Comparison of ENCODE assay signal across 9 mouse cellular contexts in genomic region chr11:57787913-57788312, GRCm38 (mm10). TPM values are rescaled to one million over a fixed set of nuclear protein-coding genes. Genes with fewer than 3 reads are reported as not detected.
DNase-seq lines count a peak whose midpoint lies in the region; ATAC-seq and TF ChIP-seq lines count a peak whose summit lies in the region.
"Had no signal": no experiment of that assay in that cellular context is flagged by ENCODE, and none has a peak within 500 bp of the region (broad histone marks: within the 10 kb centered on the region; RNA-seq: fewer than 3 reads in every experiment).

No protein-coding gene starts in this region.

- 52% methylated on average over 3 of the region's 3 CpGs for WGBS in kidney, adult 2 months
- 39% methylated on average over 3 of the region's 3 CpGs for WGBS in kidney, embryonic 16.5 days
- 24% methylated on average over 3 of the region's 3 CpGs for WGBS in intestine, postnatal 0 days
- WGBS in hindbrain, embryonic 14.5 days, result 33% methylated on average over 3 of the region's 3 CpGs

- H3K4me3 ChIP-seq in kidney, adult 2 months (ENCODE audit: insufficient read depth, low read depth, low read length), result no peak overlapping the region
- no peak overlapping the region for H3K4me3 ChIP-seq in kidney, embryonic 16.5 days (ENCODE audit: low read length)
- no peak overlapping the region for H3K4me3 ChIP-seq in MEL (ENCODE audit: control insufficient read depth in 1 of 2, insufficient read depth in 1 of 2, low read depth in 2 of 2, low read length in 2 of 2)
- H3K4me3 ChIP-seq in intestine, postnatal 0 days (ENCODE audit: low read depth, low read length), result no peak overlapping the region
- no peak overlapping the region for H3K4me3 ChIP-seq in hindbrain, embryonic 14.5 days (replicated peaks; ENCODE audit: low read length)

- H3K4me1 ChIP-seq in kidney, adult 2 months (ENCODE audit: control insufficient read depth, insufficient read depth, low read length), result no peaks in the 10 kb centered on the region
- H3K4me1 ChIP-seq in kidney, embryonic 16.5 days (ENCODE audit: insufficient read depth, low read length), result peaks cover 8% of the 10 kb centered on the region; the same call in 1 of the 2 replicates
- no peaks in the 10 kb centered on the region for H3K4me1 ChIP-seq in MEL (ENCODE audit: control insufficient read depth in 1 of 2, insufficient read depth in 2 of 2, low read length in 2 of 2)
- no peaks in the 10 kb centered on the region for H3K4me1 ChIP-seq in intestine, postnatal 0 days (replicated peaks; ENCODE audit: control insufficient read depth, insufficient read depth, low read length)
- 0 out of 2 replicates have a peak, but pooled peaks cover 14% of the 10 kb centered on the region for H3K4me1 ChIP-seq in hindbrain, embryonic 14.5 days (replicated peaks; ENCODE audit: control insufficient read depth, insufficient read depth, low read length)

- DNase-seq in kidney, adult 2 months, result peak; percentile 68
- DNase-seq in MEL (ENCODE audit: low read depth, low spot score), result peak; percentile 82
- DNase-seq in brain, embryonic 14.5 days (ENCODE audit: low read depth), result no peak
- peak; percentile 86 for DNase-seq in naive thymus-derived CD4-positive, alpha-beta T cell, adult 2 months (ENCODE audit: low read depth)
- DNase-seq in layer of hippocampus, postnatal 10 days (ENCODE audit: low spot score in 2 of 2), result no peak
- no peak for DNase-seq in hindbrain, embryonic 14.5 days (ENCODE audit: low spot score)

- no peak for ATAC-seq in kidney, embryonic 16.5 days (ENCODE audit: low FRiP score, low TSS enrichment)
- no peak for ATAC-seq in intestine, postnatal 0 days
- no peak for ATAC-seq in hindbrain, embryonic 14.5 days (ENCODE audit: low FRiP score)

- TF ChIP-seq EP300 in MEL (IDR thresholded peaks at IDR 0.05; ENCODE audit: low read depth in 1 of 2, low read length in 2 of 2), result no peak

- H3K27me3 ChIP-seq in kidney, adult 2 months (replicated peaks; ENCODE audit: control insufficient read depth, insufficient read depth, low read length), result no peaks in the 10 kb centered on the region
- H3K27me3 ChIP-seq in kidney, embryonic 16.5 days (ENCODE audit: insufficient read depth, low read length), result no peaks in the 10 kb centered on the region
- H3K27me3 ChIP-seq in MEL (ENCODE audit: control insufficient read depth in 1 of 2, insufficient read depth in 2 of 2, low read length in 2 of 2), result no peaks in the 10 kb centered on the region
- no peaks in the 10 kb centered on the region for H3K27me3 ChIP-seq in intestine, postnatal 0 days (replicated peaks; ENCODE audit: control insufficient read depth, insufficient read depth, low read length)
- no peaks in the 10 kb centered on the region for H3K27me3 ChIP-seq in hindbrain, embryonic 14.5 days (ENCODE audit: control insufficient read depth, insufficient read depth, low read length)

- TF ChIP-seq CTCF in kidney, adult 2 months (conservative IDR thresholded peaks at IDR 0.05; ENCODE audit: insufficient read depth, insufficient read length, low read depth, low read length), result peak; percentile 91
- TF ChIP-seq CTCF in MEL (IDR thresholded peaks at IDR 0.05 in 2 of 3, conservative IDR thresholded peaks at IDR 0.05 in 1 of 3; ENCODE audit: control insufficient read depth in 1 of 3, insufficient read depth in 1 of 3, low read depth in 2 of 3, low read length in 3 of 3, poor library complexity in 1 of 3, severe bottlenecking in 1 of 3), result peak; percentile 71 to 79 (median 77)
- peak; percentile 51; the same call in 1 of the 2 replicates for TF ChIP-seq CTCF in brain, embryonic 14.5 days (IDR thresholded peaks at IDR 0.05; ENCODE audit: borderline replicate concordance, extremely low read depth, insufficient read depth, insufficient read length)
- peak; percentile 90 for TF ChIP-seq CTCF in intestine, postnatal 0 days (IDR thresholded peaks at IDR 0.05; ENCODE audit: low read depth)

- H3K9ac ChIP-seq in kidney, embryonic 16.5 days (replicated peaks; ENCODE audit: low read length), result no peak overlapping the region
- H3K9ac ChIP-seq in MEL (ENCODE audit: control insufficient read depth, low read depth, low read length, poor library complexity, severe bottlenecking), result no peak overlapping the region
- no peak overlapping the region for H3K9ac ChIP-seq in intestine, postnatal 0 days (ENCODE audit: low read depth, low read length)
- no peak overlapping the region for H3K9ac ChIP-seq in hindbrain, embryonic 14.5 days

- no peak for TF ChIP-seq POLR2A in kidney, adult 2 months (IDR thresholded peaks at IDR 0.05; ENCODE audit: low read depth, low read length)
- TF ChIP-seq POLR2A in MEL (IDR thresholded peaks at IDR 0.05; ENCODE audit: control insufficient read depth in 1 of 2, insufficient read depth in 1 of 2, low read depth in 1 of 2, low read length in 2 of 2, poor library complexity in 1 of 2), result no peak
- TF ChIP-seq POLR2A in brain, embryonic 14.5 days (IDR thresholded peaks at IDR 0.05; ENCODE audit: borderline replicate concordance, extremely low read depth, insufficient read depth, insufficient read length, poor library complexity, severe bottlenecking), result no peak

- H3K9me3 ChIP-seq in kidney, embryonic 16.5 days (ENCODE audit: low read length), result no peaks in the 10 kb centered on the region
- no peaks in the 10 kb centered on the region for H3K9me3 ChIP-seq in MEL (replicated peaks; ENCODE audit: insufficient read depth, low read length)
- no peaks in the 10 kb centered on the region for H3K9me3 ChIP-seq in intestine, postnatal 0 days (ENCODE audit: control insufficient read depth)
- H3K9me3 ChIP-seq in hindbrain, embryonic 14.5 days (ENCODE audit: control insufficient read depth, low read length), result no peaks in the 10 kb centered on the region

- no peak overlapping the region for H3K4me2 ChIP-seq in kidney, embryonic 16.5 days (replicated peaks; ENCODE audit: low read depth, low read length)
- no peak overlapping the region for H3K4me2 ChIP-seq in intestine, postnatal 0 days (replicated peaks; ENCODE audit: low read depth)
- H3K4me2 ChIP-seq in hindbrain, embryonic 14.5 days (replicated peaks), result no peak overlapping the region

- H3K27ac ChIP-seq in kidney, adult 2 months (ENCODE audit: insufficient read depth, low read depth, low read length), result no peak overlapping the region
- no peak overlapping the region for H3K27ac ChIP-seq in kidney, embryonic 16.5 days (ENCODE audit: low read length)
- no peak overlapping the region for H3K27ac ChIP-seq in MEL (ENCODE audit: control insufficient read depth, low read depth, low read length)
- H3K27ac ChIP-seq in intestine, postnatal 0 days (ENCODE audit: low read depth, low read length), result no peak overlapping the region
- H3K27ac ChIP-seq in hindbrain, embryonic 14.5 days, result no peak overlapping the region
- H3K27ac ChIP-seq: macrophage had no signal

- TF ChIP-seq RAD21 in MEL (IDR thresholded peaks at IDR 0.05; ENCODE audit: low read depth, low read length), result peak; percentile 63

- no peaks in the 10 kb centered on the region for H3K79me2 ChIP-seq in MEL (ENCODE audit: control insufficient read depth, insufficient read depth, low read length, poor library complexity)

- H3K36me3 ChIP-seq in kidney, adult 2 months (ENCODE audit: control insufficient read depth, insufficient read depth, low read length), result no peaks in the 10 kb centered on the region
- H3K36me3 ChIP-seq in kidney, embryonic 16.5 days (ENCODE audit: insufficient read depth, low read length), result no peaks in the 10 kb centered on the region
- no peaks in the 10 kb centered on the region for H3K36me3 ChIP-seq in MEL (ENCODE audit: control insufficient read depth in 1 of 2, insufficient read depth in 2 of 2, low read length in 2 of 2)
- H3K36me3 ChIP-seq in intestine, postnatal 0 days (ENCODE audit: control insufficient read depth, insufficient read depth), result peaks cover 12% of the 10 kb centered on the region
- H3K36me3 ChIP-seq in hindbrain, embryonic 14.5 days (replicated peaks; ENCODE audit: control insufficient read depth, insufficient read depth), result no peaks in the 10 kb centered on the region

TF ChIP-seq in MEL, 35 proteins besides CTCF, POLR2A, EP300 and RAD21:
- TF ChIP-seq MAFK (IDR thresholded peaks at IDR 0.05; ENCODE audit: borderline replicate concordance, low read depth, low read length), result no peak
- TF ChIP-seq ZC3H11A (IDR thresholded peaks at IDR 0.05; ENCODE audit: low read depth, low read length), result peak; percentile 54
- no peak for TF ChIP-seq TBP (IDR thresholded peaks at IDR 0.05; ENCODE audit: low read depth, low read length)
- TF ChIP-seq SMC3 (IDR thresholded peaks at IDR 0.05; ENCODE audit: low read depth, low read length), result peak; percentile 75
- no peak for TF ChIP-seq JUND (IDR thresholded peaks at IDR 0.05; ENCODE audit: low read depth, low read length)
- TF ChIP-seq E2F4 (IDR thresholded peaks at IDR 0.05; ENCODE audit: borderline replicate concordance, low read depth, low read length), result no peak
- no peak for TF ChIP-seq GABPA (IDR thresholded peaks at IDR 0.05; ENCODE audit: low read depth, low read length)
- no peak for TF ChIP-seq POLR2AphosphoS2 (IDR thresholded peaks at IDR 0.05; ENCODE audit: low read length)
- TF ChIP-seq SIN3A (IDR thresholded peaks at IDR 0.05; ENCODE audit: low read length), result no peak
- 0 out of 2 replicates have a peak, but pooled peaks have one; percentile 10 for TF ChIP-seq HCFC1 (IDR thresholded peaks at IDR 0.05; ENCODE audit: low read depth, low read length)

RNA-seq across cellular contexts. Expression of gene Sap30l, which starts 13.5 kb away (rescaled TPM):
- 37.9 TPM in 2 replicates for polyA plus RNA-seq in kidney, adult 2 months (2012; rRNA removed)
- polyA plus RNA-seq in kidney, embryonic 16.5 days (2015; fragmentation: Nextera tagmentation; extraction: Ambion mirVana), result 6.1 and 7.1 TPM in 2 replicates
- 40.2 and 40.6 TPM in 2 replicates for total RNA-seq in MEL (2012; rRNA removed)
- polyA plus RNA-seq in MEL (2012; ENCODE audit: insufficient read depth in 1 of 2, insufficient read length in 2 of 2, low read depth in 1 of 2, low replicate concordance in 2 of 2, missing spikeins in 1 of 2), result 10 to 100 TPM in 1 of 2 experiments, not detected in 1; 52.5 TPM
- 29.3 and 30.9 TPM in 2 replicates for polyA plus RNA-seq in brain, embryonic 14.5 days (2012; rRNA removed)
- 19.3 and 21.2 TPM in 2 replicates for polyA plus RNA-seq in intestine, postnatal 0 days (2015; fragmentation: Nextera tagmentation; extraction: Ambion mirVana)
- 10 to 100 TPM; 44.4 to 47.5 TPM for total RNA-seq in layer of hippocampus, postnatal 10 days (2021)
- 12.6 and 15.5 TPM in 2 replicates for polyA plus RNA-seq in hindbrain, embryonic 14.5 days (2014; fragmentation: Nextera tagmentation; extraction: Ambion mirVana)

RNA-seq across cellular contexts. Expression of gene Hand1, which starts 44.7 kb away (rescaled TPM):
- 0.27 and 1.4 TPM in 2 replicates for polyA plus RNA-seq in kidney, adult 2 months (2012; rRNA removed)
- 0.97 and 1.8 TPM in 2 replicates for polyA plus RNA-seq in kidney, embryonic 16.5 days (2015; fragmentation: Nextera tagmentation; extraction: Ambion mirVana)
- not detected in 2 replicates for total RNA-seq in MEL (2012; rRNA removed)
- polyA plus RNA-seq in MEL (2012; ENCODE audit: insufficient read depth in 1 of 2, insufficient read length in 2 of 2, low read depth in 1 of 2, low replicate concordance in 2 of 2, missing spikeins in 1 of 2), result not detected
- polyA plus RNA-seq in brain, embryonic 14.5 days (2012; rRNA removed), result 0.04 TPM in 1 of 2 replicates, not detected in the other
- polyA plus RNA-seq in intestine, postnatal 0 days (2015; fragmentation: Nextera tagmentation; extraction: Ambion mirVana), result 17.4 and 20.7 TPM in 2 replicates
- not detected for total RNA-seq in layer of hippocampus, postnatal 10 days (2021)
- polyA plus RNA-seq in hindbrain, embryonic 14.5 days (2014; fragmentation: Nextera tagmentation; extraction: Ambion mirVana), result not detected in 2 replicates
- polyA plus RNA-seq: macrophage had no signal

Comparison
In these comparisons a context has a peak if more than half of its experiments do, and no peak if none do; other contexts are left out.
1. DNase-seq: peak in kidney, adult 2 months (single experiment), MEL (single experiment) and naive thymus-derived CD4-positive, alpha-beta T cell, adult 2 months (single experiment); none in brain, embryonic 14.5 days (single experiment), layer of hippocampus, postnatal 10 days (0 of 2) and hindbrain, embryonic 14.5 days (single experiment).
2. Peak in every context shown above with its lines, with median percentiles within 50 percentile points of each other: CTCF ChIP-seq.